Mouse (Mus musculus) gonadal fat pad, adult 2 months (tissue): ENCODE measurements around the gene Rpap1. TPM values are rescaled to one million over a fixed set of nuclear protein-coding genes. Genes with fewer than 3 reads are reported as not detected.

Source experiments
- DNase-seq: peaks from one replicate; pipeline ENCODE4 v3.0.0-alpha.2; 2012; ENCODE audit warnings: low read depth
- polyA plus RNA-seq: library from polyadenylated mRNA; depleted of rRNA; stranded (reverse); fragments of >200 nt; gene quantifications from 2 replicates; pipeline ENCODE4 v1.2.3, GENCODE M21; 2012; rRNA removed

Rpap1 gene
- 11.6 and 16.2 TPM in 2 replicates for polyA plus RNA-seq

- no peak for DNase-seq
Measured at GRCm38 (mm10) chr2:119787206-119787883, at the start of gene Rpap1. Gene Rpap1, minus strand, starts transcription at chr2:119787537.

DNA sequence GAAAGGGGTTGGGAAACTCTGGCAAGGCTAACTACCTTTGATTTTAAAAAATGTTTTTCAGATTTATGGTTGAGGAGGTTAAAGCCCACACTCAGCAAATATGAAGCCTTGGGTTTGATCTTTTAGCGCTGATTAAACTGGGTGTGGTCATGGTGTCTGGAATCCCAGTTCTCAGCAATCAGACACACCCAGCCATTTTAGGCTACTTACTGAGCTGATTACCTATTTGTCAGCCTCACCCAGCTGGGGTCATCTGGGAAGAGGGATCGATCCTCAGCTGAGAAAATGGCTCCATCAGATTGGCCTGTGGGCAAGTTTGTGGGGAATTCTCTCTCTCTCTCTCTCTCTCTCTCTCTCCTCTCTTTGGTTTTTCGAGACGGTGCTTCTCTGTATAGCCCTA, 46.9 kb upstream of the Rpap1 start:
- no peak for DNase-seq

DNA sequence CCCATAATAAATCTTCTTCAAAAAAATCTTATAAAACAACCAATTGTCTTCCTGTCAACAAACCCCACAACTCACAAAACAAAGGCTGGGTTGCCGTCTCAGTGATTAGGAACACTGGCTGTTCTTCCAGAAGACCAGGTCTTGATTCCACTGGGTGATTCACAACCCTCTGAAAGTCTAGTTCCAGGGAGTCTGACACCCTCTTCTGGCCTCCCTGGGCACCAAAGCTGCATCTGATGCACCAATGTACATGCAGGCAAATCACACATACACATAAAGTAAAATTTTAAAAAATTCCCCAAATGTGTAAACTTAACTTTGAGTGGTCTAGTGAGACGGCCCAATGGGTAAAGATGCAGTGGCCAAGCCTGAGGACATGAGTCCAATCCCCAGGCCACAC, 43.2 kb upstream of the Rpap1 start:
- no peak for DNase-seq

GRCm38 (mm10) chr2:119821136-119821535, 33.8 kb upstream of the Rpap1 start:
- no peak for DNase-seq

- DNase-seq, result no peak
Measured at GRCm38 (mm10) chr2:119818668-119819272, 31.4 kb upstream of the Rpap1 start.

- no peak for DNase-seq
Measured at GRCm38 (mm10) chr2:119817047-119817446, 29.7 kb upstream of the Rpap1 start.

DNA sequence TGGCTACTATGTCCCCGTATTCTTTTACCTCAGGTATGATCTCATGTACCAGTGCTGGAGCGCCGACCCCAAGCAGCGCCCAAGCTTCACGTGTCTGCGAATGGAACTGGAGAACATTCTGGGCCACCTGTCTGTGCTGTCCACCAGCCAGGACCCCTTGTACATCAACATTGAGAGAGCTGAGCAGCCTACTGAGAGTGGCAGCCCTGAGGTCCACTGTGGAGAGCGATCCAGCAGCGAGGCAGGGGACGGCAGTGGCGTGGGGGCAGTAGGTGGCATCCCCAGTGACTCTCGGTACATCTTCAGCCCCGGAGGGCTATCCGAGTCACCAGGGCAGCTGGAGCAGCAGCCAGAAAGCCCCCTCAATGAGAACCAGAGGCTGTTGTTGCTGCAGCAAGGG, 29.3 kb upstream of the Rpap1 start:
- no peak for DNase-seq

- DNase-seq, result no peak
Measured at GRCm38 (mm10) chr2:119814376-119814933, 27.1 kb upstream of the Rpap1 start.

DNA sequence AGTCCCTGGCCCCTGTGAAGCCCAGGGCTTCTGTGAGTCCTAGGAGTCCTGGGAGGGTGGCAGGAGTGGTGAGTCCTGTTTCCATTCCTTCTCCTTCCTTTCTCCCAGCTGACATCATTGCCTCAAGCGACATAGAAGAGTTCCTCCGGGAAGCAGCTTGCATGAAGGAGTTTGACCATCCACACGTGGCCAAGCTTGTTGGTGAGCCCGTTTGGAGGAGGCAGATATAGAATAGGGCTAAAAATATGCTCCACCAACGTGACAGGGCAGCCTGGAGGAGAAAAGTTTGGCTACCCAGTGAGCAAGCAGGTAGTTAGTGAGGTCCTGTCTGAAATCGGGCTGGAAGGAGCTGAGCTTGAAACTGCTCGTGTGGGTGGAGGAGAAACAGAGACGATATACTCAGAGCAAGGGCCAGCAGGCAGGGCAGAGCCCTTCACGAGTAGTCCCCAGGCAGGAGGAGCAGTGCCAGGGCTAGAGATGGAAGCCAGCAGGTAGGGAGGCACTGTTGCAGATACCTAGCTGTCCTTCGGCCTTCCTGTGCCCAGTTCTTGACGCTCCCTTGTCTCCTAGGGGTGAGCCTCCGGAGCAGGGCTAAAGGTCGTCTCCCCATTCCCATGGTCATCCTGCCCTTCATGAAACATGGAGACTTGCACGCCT, 24.3 kb upstream of the Rpap1 start:
- no peak for DNase-seq

DNA sequence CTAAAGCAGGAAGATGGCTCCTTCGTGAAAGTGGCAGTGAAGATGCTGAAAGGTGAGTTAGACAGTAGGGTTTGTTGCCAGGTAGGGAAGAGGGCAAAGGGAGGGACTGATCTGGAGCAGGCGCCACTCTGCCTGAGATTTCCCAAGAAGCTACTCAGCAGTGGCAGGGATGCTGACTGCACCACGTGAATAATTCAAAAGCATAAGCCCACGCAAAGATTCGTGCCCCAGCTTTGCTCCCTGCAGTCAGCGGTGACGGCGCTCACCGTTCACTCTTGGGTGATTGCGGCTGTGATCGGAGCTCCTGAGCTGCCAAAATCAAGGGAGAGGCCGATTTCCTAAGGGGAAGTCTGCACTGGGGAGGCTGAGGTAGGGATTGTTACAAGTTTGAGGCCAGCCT, 23.6 kb upstream of the Rpap1 start:
- DNase-seq, result no peak

DNA sequence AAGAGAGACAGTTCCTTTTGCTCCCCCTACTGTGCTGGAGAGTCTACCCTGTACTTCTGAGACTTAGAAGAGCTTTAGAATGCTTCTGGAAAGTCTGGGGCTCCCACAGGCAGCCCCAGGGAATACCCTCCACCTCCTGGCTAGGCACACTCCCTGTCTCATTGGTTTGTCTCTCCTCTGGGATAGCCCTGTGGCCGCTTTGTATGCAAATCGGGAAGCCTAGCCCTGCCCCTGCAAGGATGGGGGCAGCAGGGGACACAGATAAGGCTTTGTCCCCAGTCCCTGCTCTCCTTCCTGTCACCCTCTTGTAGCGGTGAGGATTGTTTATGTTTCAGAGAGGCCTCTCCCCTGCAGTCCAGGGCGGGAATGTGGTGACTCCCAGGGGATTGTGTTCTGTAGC, 21.5 kb upstream of the Rpap1 start:
- no peak for DNase-seq

DNA sequence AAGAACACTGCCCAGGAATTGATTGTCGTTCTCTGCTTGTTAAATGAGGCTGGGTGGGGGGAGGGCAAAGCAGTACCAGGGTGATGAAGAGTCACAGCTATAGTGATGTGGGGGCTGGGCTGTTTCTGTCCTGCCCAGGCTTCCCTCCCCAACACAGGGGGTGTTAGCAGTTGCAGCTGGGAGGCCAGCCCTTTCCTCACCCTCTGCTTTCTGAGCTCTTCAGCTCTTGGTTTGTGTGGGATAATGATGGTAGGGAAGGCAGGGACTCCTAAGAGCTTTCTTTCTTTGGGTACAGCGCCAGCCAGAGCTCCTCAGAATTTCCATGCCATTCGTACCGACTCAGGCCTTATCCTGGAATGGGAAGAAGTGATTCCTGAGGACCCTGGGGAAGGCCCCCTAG, 21.1 kb upstream of the Rpap1 start:
- DNase-seq, result no peak

GRCm38 (mm10) chr2:119805536-119805935, 18.2 kb upstream of the Rpap1 start:
- DNase-seq, result no peak

DNA sequence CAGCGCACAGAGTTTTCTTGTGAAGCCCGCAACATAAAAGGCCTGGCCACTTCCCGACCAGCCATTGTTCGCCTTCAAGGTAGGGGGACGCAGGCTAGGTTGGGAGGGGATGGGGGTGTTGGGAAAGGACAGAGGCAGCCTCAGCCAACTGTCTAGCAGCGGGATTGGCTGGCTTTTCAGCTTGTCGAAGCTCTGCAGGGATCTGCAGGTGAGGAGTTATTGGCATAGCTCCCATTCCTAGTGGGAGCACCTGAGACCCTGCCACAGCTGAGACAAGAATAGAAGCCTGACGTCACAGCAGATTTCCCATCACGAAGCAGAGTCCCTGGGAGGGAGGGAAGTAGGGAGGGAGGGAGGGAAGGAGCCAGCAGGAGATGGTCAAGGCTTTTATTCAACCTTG, 17.4 kb upstream of the Rpap1 start:
- no peak for DNase-seq

DNA sequence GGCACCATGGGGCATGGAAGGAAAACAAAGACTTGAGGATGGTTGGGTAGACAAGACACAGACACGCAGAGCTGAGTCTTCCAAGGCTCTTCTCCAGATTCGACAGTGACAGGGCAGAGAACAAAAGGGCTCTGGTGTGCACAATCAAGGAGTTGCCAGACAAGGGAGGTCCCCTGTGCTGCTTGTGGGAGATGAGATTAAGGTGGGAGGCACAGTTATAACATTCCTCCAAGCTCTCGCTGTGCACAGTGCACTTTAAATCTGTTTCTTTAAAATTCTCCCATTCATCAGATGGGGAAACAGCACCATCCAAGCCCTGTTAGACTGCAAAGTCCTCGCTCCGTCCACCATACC, 16.9 kb upstream of the Rpap1 start:
- DNase-seq, result no peak

GRCm38 (mm10) chr2:119803618-119804274, 16.4 kb upstream of the Rpap1 start:
- DNase-seq, result no peak

DNA sequence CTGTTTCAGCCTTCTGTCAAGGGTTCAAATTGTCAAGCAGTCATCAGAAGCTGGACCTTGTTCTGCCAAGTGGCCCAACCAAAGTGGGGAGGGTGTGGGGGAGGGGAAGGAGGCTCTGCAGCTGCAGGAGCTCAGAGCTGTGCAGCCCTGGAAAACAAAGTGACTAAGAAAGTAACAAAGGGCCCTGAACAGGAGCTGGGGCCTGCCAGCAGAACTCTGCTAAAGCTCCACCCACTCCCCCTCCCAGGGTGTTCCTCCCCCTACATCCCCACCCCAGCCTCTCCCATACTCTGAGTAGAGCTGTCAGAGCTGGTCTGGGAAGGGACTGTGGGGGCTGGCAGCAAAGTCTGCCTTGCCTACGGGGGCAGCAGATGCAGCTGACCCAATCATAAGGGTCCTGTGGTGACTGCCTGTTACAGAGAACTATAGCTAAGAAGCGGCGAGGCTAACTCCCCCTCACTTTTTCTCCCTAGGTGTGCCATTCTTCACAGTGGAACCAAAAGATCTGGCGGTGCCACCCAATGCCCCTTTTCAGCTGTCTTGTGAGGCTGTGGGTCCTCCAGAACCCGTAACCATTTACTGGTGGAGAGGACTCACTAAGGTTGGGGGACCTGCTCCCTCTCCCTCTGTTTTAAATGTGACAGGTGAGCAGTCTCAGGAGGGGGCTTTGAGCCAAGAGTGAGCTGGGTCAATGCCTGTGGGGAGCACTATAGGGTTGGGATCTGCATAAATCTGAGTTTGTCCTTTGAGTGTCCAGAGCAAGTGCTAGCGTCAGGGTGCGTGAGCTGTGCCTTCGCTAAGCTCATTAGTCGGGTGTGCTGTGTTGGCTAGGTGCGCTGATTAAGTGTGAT, 15.7 kb upstream of the Rpap1 start:
- DNase-seq, result no peak

DNA sequence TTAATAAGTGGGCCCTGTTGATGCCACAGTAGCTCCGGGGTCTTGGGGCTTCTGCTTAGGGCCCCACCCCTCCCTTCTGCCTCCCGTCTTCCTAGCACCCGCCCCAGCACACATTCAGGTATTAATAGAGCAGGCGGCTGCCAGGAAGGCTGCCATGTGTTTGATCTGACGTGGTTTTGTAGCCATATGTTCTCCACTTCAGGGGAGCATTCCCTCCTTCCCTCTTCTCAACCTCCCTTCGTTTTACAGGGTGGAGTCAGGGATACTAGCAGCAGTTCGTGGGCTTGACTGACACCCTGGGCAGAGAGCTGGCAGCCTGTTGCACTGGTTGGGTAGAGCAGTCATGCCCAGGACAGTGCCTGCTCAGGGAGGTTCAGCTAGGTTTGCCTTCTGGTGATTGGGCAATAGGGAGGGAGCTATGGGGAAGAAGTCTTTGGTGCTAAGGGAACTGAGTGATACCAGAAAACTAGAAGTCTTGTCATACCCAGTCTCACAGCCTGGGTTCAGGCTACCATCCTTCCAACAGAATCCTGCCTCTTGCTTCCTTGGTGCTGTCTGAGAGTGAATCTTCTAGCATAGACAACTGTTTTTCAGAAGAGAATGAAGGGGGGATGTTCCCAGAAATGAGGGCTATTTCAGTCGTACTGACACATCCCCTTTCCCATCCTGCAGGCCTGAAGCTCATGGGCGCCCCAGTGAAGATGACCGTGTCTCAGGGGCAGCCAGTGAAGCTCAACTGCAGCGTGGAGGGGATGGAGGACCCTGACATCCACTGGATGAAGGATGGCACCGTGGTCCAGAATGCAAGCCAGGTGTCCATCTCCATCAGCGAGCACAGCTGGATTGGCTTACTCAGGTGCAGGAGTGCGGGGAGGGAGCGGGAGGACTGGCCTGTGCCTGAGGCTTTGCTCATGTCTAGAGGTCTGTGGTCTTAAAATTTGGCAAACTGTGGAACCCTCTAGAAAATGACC, 13.8 kb upstream of the Rpap1 start:
- DNase-seq, result no peak

GRCm38 (mm10) chr2:119799961-119800550, 12.7 kb upstream of the Rpap1 start:
- DNase-seq, result no peak
